Mouse (Mus musculus): ENCODE data around the gene Spred1. TPM values are rescaled to one million over a fixed set of nuclear protein-coding genes. Genes with fewer than 3 reads are reported as not detected.

Spred1 gene
- total RNA-seq, 4 experiments from 2014 or later: 81.3 to 142 (median 124) TPM

DNA sequence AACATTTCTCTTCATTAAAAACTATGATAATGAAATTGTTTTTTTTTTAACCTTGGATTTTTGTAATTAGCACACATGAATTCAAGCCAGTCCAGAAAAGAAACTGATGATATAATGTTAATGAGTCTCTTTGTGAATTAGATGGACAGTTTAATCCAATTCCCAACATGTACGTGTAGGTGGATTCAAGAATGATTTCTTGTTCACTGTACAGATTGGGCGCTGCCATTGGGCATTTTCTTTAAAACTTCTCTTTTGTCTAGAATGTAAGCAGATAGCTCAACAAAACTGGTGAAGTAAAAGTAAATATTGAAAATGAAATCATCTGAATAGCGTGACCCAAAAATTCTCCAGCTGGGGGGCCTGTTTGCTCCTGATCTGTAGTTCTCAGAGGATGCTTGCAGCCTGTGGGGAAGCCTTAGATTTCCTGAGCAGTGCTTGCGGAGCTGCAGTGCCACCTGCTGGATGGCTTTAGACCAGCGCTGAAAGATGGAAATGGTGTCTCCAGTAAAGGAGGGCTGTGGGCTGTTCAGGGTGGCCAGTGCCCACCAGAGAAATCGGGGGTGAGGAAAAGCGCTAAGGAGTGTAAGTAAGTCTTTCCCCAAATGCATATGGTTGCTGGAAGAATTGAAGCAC lies 59.2 kb downstream of the Spred1 start:
- peak; percentile 64 for DNase-seq

DNA sequence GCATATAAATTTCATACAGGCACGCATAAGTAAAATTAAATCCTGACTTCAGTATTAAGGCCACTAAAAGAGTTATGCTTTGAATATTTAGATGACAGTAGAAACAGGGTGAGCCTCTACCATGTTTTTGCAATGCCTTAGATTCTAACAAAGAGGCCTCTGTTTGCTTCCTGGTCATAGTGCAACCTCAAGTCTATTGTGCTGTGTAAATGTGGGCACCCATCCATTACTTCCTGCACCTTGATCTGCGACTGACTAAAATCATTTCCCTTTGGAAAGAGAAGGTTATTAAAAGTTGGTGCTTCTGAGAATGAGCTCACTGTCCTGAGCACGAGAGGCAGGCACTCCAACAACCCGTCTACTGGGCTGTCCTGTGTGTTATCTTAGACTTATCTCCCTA lies 64.4 kb downstream of the Spred1 start:
- no peak for DNase-seq

DNA sequence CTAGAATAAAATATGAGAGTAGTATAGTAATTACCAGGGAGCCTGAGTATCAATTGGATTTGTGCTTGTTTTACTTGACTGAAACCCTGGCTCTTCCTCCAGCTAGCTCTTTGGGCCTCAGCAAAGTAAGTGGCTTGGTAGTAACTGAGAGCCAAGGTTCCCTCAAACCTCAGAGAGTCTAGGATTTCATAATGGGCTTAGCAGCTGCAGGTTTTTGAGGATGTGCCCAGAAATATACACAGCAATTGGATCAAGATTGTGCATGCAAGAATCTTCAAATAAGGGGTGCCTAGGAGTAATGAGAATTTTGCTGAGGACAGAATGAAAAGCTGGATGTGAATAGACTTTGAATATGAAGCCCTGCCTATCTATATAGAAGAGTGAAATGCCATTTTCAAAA lies 69.7 kb downstream of the Spred1 start:
- no peak for DNase-seq

DNA sequence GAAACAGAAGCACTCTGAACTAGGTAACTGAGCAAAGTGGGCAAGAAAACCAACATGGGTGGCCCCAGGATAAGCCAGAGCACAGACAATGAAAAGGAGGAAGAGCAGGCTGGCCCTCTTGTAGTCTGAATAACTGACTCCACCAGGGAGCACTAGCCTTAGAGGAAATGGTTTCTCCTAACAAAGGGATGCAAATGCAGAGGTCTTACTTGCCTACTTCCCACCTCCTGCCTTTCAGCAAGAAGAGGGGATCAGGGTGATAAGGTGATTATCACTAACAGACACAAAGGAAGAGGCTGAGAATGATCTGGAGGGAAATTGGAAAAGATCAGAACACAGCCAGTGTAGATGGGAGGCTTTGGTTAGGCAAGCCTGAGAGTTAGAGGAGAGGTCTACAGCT lies 73.1 kb downstream of the Spred1 start:
- no peak for DNase-seq

DNA sequence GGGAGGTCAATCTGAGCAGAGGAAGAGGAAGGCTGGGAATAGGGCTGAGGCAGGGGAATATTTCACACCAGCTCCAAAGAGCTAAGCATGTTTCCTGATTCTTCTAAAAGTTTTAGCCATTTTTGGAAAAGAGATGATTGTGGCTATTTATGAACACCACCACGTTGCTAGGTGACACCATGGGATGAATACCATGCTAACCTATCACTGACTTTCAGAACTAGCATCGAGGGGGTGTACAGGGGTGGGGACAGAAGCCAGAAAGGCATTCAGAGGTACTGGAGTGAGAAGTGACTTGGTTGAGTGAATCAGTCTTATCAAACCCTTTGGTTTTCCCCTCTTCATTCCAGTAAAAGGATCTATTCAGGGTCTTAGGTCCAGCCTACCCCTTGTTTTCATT lies 74.0 kb downstream of the Spred1 start:
- no peak for DNase-seq

DNA sequence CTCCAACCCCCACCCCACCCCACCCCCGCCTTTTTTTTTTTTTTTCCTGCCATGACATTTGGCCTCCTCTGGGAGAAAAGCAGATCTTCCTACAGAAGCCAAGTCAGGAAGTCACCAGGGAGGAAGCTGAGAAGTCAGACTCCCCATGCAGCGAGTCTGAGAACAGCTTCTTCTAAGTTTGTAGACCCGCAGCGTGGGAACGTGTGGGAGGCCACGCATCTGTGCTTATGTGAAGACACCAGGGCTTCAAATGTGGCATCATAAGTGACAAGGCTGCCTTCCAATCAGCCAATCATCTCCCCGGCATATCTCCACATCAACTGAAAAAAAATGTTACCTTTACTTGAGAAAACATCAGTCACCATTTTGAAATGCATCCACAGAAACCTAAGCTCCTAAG lies 74.4 kb downstream of the Spred1 start:
- no peak for DNase-seq

DNA sequence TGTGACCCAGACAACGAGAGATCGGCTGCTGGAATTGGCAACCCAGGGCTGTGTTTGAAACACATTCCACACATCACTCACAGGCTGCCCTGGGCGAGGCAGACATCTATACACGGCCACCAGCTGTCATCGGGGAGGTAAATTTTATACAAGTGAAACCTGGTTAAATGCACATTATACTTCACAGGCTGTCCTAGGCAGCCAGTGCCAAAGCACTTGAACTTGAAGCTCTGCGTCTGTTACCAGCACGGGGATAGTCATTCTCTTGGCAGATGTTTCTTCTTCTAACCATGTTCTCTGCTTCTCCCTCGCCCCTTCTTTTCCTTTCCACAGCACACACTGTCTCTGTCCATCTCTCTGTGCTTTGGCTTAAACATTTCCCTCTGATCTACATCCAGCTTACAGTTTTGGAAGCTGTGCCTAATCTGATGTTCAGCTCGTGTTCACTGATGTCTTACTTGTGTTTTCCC lies 79.7 kb downstream of the Spred1 start:
- DNase-seq: no peak

DNA sequence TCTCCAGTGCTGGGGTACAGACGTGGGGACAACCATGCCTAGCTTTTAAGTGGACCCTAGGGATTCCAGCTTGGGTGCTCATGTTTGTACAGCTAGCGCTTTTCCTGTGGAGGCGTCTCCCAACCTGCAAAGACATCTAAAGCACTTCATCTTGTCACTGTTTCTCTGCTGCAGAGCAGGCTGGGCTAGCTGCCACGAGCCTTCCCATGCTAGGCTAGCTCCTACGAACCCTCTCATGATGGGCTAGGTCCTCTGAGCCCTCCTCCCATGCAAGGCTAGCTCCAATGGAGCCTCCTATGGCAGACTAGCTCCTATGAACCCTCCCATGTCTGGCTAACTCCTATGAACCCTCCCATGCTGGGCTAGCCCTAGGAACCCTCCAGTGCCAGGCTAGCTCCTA lies 82.2 kb downstream of the Spred1 start:
- no peak for DNase-seq

DNA sequence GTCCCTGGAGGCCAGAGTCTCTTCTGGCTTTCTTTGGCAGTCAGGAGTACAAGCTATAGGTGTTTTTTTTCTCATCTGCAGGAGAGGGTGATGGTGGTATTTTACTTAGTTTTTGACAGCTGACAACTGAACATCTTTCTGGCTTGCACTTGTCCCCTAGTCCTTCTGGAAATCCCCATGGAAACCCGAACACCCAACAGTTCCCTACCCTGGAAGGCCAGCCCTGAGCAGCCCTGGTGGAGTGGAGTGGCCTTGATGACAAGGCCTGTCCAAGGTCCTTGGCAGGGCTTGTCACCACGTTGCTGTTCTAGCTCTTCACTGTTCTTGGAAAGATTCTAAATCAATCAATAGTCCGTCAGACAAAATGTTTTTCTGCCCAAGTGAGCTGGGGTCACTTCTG lies 83.4 kb downstream of the Spred1 start:
- peak; percentile 84 for DNase-seq

DNA sequence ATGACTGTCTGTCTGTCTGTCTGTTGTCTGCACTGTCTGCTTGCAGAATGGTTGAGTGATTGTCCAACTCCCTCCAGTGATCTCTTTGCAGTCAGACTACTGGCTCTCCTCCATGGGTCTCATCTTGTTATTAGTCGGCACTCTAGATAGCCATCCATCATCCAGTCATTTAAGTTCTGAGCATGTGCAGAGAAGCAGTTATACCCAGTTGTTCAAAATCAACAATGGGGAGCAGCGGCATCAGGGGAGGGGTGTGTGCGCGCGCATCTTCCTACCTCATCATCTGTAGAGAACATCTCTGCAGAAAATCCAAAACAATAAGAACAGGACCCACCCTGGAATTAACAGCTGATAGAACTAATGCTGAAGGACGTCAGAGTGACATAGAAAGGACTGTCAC lies 83.9 kb downstream of the Spred1 start:
- DNase-seq: no peak

DNA sequence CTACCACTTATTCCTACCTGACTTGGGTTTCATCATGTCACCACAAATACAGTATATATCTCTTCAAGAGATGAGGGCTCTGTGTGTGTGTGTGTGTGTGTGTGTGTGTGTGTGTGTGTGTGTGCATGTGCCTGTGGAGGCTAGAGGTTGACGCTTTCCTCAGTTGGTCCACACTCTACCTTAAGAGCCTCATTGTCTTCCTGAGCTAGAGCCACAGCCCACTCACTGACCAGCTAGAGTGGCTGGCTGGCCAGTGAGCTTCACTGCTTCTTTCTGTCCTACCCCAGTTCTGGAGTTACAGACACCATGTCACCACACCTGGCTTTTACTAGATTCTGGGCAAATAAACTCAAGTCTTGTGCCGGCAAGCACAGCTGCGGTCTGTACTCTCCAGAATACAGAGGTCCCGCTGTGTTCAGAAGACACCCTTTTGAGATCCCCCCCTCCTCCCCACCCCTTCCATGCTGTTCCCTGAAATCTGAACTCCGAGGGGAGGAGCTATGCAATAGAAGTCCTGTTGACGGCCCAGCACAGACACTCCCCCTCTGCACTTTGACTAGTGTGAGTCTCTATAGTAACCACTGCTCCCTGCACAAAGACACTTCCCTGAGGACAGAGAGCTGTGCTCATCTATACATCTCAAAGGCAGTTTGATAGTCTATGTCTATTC lies 89.4 kb downstream of the Spred1 start:
- peak; percentile 31 for DNase-seq

DNA sequence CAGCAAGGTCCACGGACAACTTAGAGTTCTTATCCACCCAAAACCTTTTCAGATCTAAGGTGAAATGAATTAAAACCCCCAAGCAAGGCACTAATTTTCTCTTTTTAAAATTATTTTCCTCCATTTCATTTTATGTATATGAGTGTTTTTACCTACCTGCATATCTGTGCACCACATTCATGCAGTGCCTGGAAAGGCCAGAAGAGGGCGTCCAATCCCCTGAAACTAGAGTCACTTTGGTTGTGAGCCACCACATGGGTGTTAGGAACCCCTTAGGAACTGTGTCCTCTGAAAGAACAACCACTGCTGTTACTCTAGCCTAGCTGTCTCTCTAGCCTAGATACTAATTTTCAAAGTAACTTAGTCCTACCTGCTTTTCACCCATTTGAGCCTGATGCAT lies 95.0 kb downstream of the Spred1 start:
- no peak for DNase-seq

DNA sequence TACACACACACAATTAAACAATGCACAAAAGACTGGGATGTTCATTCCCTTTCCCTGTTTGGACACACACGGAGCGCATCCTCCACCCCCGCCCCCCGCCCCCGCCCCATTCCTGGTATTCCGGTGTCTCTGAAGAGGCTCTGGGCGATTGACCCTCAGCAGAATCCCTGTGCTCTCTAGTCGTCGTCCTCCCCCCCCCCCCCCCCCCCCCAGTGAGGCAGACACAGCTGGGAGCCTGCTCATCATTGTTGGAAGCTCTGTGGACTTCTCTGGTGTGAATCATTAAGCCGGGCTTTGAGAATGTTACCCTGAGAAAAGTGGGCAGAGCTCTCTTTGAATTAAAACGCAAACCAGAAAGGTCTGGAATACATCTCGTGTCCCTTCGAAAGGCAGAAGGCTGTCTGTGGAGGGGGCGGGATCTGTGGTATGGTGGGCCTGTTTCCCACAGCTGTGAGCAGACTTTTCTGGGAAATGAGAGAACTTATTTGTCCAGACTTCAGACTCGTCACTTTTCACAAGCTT lies 96.6 kb downstream of the Spred1 start:
- DNase-seq: no peak

DNA sequence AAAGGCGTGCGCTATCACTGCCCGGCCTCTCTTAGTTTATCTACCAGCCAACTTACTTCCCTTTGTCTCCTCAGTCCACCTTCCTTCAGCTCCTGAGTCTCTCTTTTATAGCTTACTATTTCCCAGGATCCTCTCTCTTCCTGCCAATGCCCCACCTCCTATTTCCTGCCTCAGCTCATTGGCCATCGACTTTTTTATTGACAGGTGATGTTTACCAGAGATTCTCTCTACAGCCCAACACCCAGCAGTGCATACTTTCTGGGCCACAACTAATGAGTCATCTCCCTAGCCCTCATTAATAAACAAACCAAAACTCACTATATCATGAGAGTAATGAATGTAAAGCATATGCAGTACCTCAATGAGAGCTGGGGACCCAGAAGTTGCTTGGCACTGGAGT lies 98.4 kb downstream of the Spred1 start:
- no peak for DNase-seq

DNA sequence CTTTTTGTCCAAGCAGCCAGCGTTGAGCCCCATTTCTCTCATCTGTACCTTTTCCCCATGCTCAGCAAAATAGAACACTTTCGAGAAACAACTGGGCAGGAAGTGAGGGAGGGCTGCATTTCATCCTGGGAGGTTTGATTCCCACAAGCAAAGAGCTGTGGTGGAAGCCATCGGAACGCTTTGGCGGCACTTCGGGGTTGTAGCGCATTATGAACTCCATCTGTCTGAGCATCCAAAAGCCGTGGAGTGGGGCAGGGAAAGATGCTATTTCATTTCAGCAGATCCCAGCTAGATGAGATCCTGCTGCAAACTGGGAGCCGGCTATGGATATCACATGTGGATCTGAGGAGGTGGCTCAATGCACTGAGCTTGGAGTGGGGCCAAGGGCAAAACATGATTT lies 101.5 kb downstream of the Spred1 start:
- DNase-seq: no peak

DNA sequence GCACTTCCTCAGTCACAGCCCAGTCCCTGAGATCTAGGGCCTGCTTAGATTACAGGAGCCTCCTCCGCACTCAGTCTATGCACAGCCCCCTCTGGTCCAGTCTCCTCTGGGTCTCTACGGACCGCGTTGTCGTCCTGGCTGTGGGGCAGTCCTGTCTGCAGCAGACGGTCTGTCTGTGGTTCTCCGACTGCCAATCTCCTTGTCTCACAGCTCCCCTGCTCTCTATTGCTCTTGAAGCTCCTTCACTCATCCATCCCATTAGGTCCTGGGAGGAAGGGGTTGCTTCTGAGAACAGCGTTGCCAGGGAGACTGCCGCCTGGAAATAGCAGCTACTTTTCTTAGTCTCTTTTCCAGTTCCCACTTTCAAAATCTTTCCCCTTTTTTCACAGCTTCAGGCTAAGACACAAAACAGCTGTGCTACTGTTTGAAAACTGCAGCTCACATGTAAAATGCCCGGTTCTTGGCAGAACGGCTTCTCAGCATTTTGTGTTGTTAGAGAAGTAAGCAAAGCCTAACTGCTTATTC lies 107.5 kb downstream of the Spred1 start:
- DNase-seq: no peak

DNA sequence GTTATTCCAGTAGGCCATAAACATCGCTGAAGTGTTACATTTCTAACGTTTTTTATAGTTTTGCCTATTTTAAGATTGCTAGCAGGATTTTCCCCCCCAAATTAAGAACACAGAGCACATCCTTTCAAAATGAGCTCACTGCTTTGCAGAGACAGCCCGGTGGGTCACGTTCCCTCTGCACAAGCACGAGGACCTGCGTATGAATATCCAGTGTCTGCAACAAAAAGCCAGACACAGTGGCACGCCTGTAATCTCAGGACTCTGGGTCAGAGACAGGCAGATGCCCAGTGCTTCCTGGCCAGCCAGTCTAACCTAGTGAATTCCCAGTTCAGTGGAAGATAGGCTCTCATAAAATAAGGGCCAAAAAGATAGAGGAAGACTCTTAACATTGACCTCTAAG lies 109.1 kb downstream of the Spred1 start:
- no peak for DNase-seq

DNA sequence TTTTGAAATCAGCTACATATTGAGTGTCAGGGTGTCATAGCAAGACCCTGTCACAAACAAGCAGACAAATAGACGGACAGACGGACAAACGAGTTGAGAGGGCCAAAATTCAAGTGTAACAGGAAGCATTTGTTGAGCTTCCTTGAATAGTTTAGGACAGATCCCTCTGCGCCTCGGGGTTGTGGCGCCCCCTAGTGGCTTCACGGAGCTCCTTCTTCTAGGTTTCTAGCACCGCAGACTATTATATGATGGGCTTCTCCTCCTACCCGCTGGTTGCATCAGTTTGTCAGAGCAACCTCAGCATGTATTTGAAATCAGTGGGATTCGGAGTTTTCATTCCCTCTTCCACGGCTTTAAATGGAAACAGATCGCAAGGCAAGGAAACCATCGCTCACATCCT lies 110.1 kb downstream of the Spred1 start:
- peak; percentile 74 for DNase-seq

Small RNA genes lying within 50 kb of the gene (microRNA-seq; reads per million reads assigned to microRNA genes)
- 2,395 to 6,538 reads per million in 2 experiments for gene Mir674

Other genes with a start within 250 kb of the Spred1 start
- not detected for gene Tmco5, start 242.7 kb upstream of the Spred1 start, total RNA-seq (2022)
- gene Fam98b, start 128.4 kb downstream of the Spred1 start, total RNA-seq (2022): 10 to 100 TPM; 42.9 to 56.9 (median 48.5) TPM
- 1 to 10 TPM in 2 of 4 experiments, under 1 TPM in 2; 0.67 to 2.0 (median 0.90) TPM for gene Rasgrp1, start 221.6 kb downstream of the Spred1 start, total RNA-seq (2022)

All from adrenal gland, adult 8-10 months (tissue).